Mouse (Mus musculus): ENCODE results near the gene Lrfn2. TPM values are rescaled to one million over a fixed set of nuclear protein-coding genes. Genes with fewer than 3 reads are reported as not detected.

Lrfn2 gene
- total and polyA plus RNA-seq, 3 experiments = not detected

DNA sequence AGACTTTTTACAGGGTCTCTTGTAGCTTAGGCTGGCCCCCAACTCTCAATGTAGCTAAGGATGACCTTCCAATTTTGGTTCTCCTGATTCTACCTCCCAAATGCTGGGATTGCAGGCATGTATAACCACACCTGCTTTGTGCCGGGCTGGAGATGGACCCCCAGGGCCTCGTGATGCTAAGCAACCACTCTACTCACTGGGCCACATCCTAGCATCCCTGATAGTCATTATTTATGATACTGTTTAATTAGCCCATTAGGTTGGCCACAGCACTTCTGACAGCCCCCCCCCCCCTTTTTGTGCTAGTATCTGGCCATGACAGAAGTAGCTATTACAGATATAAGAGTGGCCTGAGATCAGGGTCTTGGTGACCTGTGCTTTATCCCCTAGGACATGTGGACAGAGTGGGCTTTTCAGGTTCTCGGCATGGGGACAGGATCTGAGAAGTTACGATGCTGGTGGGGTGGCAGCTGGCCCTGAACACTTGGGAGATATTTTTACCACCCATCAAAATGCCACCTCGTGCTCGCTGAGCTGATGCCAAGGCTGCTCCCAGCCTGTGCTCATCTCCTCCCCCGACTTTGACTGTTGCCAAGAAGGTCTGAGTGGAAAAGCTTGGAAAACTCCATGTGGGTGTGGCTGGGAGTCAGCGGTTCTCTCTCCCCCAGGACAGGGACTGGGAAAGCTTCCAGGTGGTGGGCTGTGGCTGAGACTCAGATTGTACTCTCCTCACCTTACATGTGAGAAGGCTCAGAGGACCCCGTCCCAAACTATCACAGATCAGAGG lies 151.6 kb downstream of the Lrfn2 start:
- H3K27me3 ChIP-seq (ENCODE audit: control insufficient read depth in 1 of 2, insufficient read depth in 2 of 2, low read length in 2 of 2) = no peaks in the 10 kb centered on the region
- no peaks in the 10 kb centered on the region for H3K36me3 ChIP-seq (ENCODE audit: control insufficient read depth in 1 of 2, insufficient read depth in 2 of 2, low read length in 2 of 2)
- DNase-seq (ENCODE audit: low read depth, low spot score) = no peak
- no peaks in the 10 kb centered on the region for H3K79me2 ChIP-seq (ENCODE audit: control insufficient read depth, insufficient read depth, low read length, poor library complexity)
- no peaks in the 10 kb centered on the region for H3K9me3 ChIP-seq (replicated peaks; ENCODE audit: insufficient read depth, low read length)
- no peak overlapping the region for H3K27ac ChIP-seq (ENCODE audit: control insufficient read depth, low read depth, low read length)
- no peaks in the 10 kb centered on the region for H3K4me1 ChIP-seq (ENCODE audit: control insufficient read depth in 1 of 2, insufficient read depth in 2 of 2, low read length in 2 of 2)
- H3K9ac ChIP-seq (ENCODE audit: control insufficient read depth, low read depth, low read length, poor library complexity, severe bottlenecking) = no peak overlapping the region
- H3K4me3 ChIP-seq (ENCODE audit: control insufficient read depth in 1 of 2, insufficient read depth in 1 of 2, low read depth in 2 of 2, low read length in 2 of 2) = no peak overlapping the region
- TF ChIP-seq HCFC1 (IDR thresholded peaks at IDR 0.05; ENCODE audit: low read depth, low read length) = no peak
- no peak for TF ChIP-seq TCF12 (IDR thresholded peaks at IDR 0.05; ENCODE audit: low read depth, low read length)
- TF ChIP-seq ETS1 (IDR thresholded peaks at IDR 0.05; ENCODE audit: low read depth, low read length) = no peak
- TF ChIP-seq E2F4 (IDR thresholded peaks at IDR 0.05; ENCODE audit: borderline replicate concordance, low read depth, low read length) = no peak
- TF ChIP-seq KAT2A (conservative IDR thresholded peaks at IDR 0.05; ENCODE audit: low read depth, low read length) = no peak
- TF ChIP-seq CHD2 (IDR thresholded peaks at IDR 0.05; ENCODE audit: low read length) = no peak
- no peak for TF ChIP-seq JUND (IDR thresholded peaks at IDR 0.05; ENCODE audit: low read depth, low read length)
- TF ChIP-seq BHLHE40 (IDR thresholded peaks at IDR 0.05; ENCODE audit: borderline replicate concordance, low read depth, low read length) = no peak
- no peak for TF ChIP-seq MAFK (IDR thresholded peaks at IDR 0.05; ENCODE audit: borderline replicate concordance, low read depth, low read length)
- TF ChIP-seq CTCF (IDR thresholded peaks at IDR 0.05 in 2 of 3, conservative IDR thresholded peaks at IDR 0.05 in 1 of 3; ENCODE audit: control insufficient read depth in 1 of 3, insufficient read depth in 1 of 3, low read depth in 2 of 3, low read length in 3 of 3, poor library complexity in 1 of 3, severe bottlenecking in 1 of 3) = no peak

GRCm38 (mm10) chr17:49085111-49085510 lies 152.9 kb downstream of the Lrfn2 start:
- Histone ChIP-seq H3K4me3 (ENCODE audit: control insufficient read depth in 1 of 2, insufficient read depth in 1 of 2, low read depth in 2 of 2, low read length in 2 of 2) (no peak overlapping the region), H3K9me3 (replicated peaks; ENCODE audit: insufficient read depth, low read length) (no peaks in the 10 kb centered on the region)
- TF ChIP-seq ZNF384 (IDR thresholded peaks at IDR 0.05; ENCODE audit: low read depth, low read length) (no peak), CHD2 (IDR thresholded peaks at IDR 0.05; ENCODE audit: low read length) (no peak), RAD21 (IDR thresholded peaks at IDR 0.05; ENCODE audit: low read depth, low read length) (no peak), MYB (IDR thresholded peaks at IDR 0.05; ENCODE audit: low read depth, low read length) (no peak), MAX (IDR thresholded peaks at IDR 0.05; ENCODE audit: low read length) (no peak), CTCF (IDR thresholded peaks at IDR 0.05 in 2 of 3, conservative IDR thresholded peaks at IDR 0.05 in 1 of 3; ENCODE audit: control insufficient read depth in 1 of 3, insufficient read depth in 1 of 3, low read depth in 2 of 3, low read length in 3 of 3, poor library complexity in 1 of 3, severe bottlenecking in 1 of 3) (no peak), ZMIZ1 (IDR thresholded peaks at IDR 0.05; ENCODE audit: low read depth, low read length) (no peak), SMC3 (IDR thresholded peaks at IDR 0.05; ENCODE audit: low read depth, low read length) (no peak), MAFK (IDR thresholded peaks at IDR 0.05; ENCODE audit: borderline replicate concordance, low read depth, low read length) (no peak), UBTF (IDR thresholded peaks at IDR 0.05; ENCODE audit: borderline replicate concordance, insufficient read depth, low read depth, low read length) (no peak), ZKSCAN1 (IDR thresholded peaks at IDR 0.05; ENCODE audit: low read depth, low read length) (no peak), POLR2AphosphoS5 (IDR thresholded peaks at IDR 0.05; ENCODE audit: borderline replicate concordance, low read depth, low read length) (no peak)

More at GRCm38 (mm10) chr17:49085111-49085510, 152.9 kb downstream of the Lrfn2 start:
- H3K36me3 ChIP-seq (ENCODE audit: control insufficient read depth in 1 of 2, insufficient read depth in 2 of 2, low read length in 2 of 2) = no peaks in the 10 kb centered on the region
- H3K4me1 ChIP-seq (ENCODE audit: control insufficient read depth in 1 of 2, insufficient read depth in 2 of 2, low read length in 2 of 2) = no peaks in the 10 kb centered on the region
- H3K79me2 ChIP-seq (ENCODE audit: control insufficient read depth, insufficient read depth, low read length, poor library complexity) = no peaks in the 10 kb centered on the region
- H3K9ac ChIP-seq (ENCODE audit: control insufficient read depth, low read depth, low read length, poor library complexity, severe bottlenecking) = no peak overlapping the region
- H3K27me3 ChIP-seq (ENCODE audit: control insufficient read depth in 1 of 2, insufficient read depth in 2 of 2, low read length in 2 of 2) = no peaks in the 10 kb centered on the region
- no peak for DNase-seq (ENCODE audit: low read depth, low spot score)
- no peak overlapping the region for H3K27ac ChIP-seq (ENCODE audit: control insufficient read depth, low read depth, low read length)
